Mouse (Mus musculus) layer of hippocampus, postnatal 25 days (tissue): ENCODE data around the gene Cntd1. TPM values are rescaled to one million over a fixed set of nuclear protein-coding genes. Genes with fewer than 3 reads are reported as not detected.

Source experiments
- DNase-seq, 2 experiments: peaks; one replicate each; pipeline ENCODE4 v3.0.0; 2022; ENCODE audit warnings: mixed read lengths in 2 of 2, low spot score in 1 of 2; ENCODE audit errors: extremely low spot score in 1 of 2
- total RNA-seq, 2 experiments: library from RNA; stranded (reverse); gene quantifications; 2 replicates each; pipeline ENCODE4 v1.2.3; 2021

Gene Cntd1
- total RNA-seq, 2 experiments from 2014 or later = 0.25 to 0.35 TPM

DNA sequence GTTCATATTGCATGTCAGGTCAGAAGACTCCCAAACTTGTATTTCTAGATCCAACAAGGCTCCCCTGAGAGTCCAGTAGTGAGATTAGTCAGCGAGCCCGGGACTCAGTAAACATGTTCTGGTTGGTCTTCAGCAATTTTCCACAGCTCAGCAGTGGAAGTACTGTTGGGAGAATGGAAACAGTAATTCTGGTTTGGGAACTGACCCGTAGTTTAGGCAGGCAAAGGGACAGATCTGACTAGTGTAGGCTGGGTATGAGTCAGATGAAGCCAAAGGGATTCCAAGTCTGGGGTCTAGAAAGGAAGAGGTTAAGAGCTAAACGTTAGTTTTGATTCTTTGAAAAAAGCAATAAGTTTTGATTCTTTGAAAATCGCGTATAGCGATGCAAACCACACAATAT, 25.9 kb upstream of the Cntd1 start:
- no peak for DNase-seq

GRCm38 (mm10) chr11:101253613-101254389, 25.0 kb upstream of the Cntd1 start, which contains the start of gene Vps25:
Gene Vps25 (plus strand): TSS chr11:101253707.
- DNase-seq = peak; percentile 71 to 77

DNA sequence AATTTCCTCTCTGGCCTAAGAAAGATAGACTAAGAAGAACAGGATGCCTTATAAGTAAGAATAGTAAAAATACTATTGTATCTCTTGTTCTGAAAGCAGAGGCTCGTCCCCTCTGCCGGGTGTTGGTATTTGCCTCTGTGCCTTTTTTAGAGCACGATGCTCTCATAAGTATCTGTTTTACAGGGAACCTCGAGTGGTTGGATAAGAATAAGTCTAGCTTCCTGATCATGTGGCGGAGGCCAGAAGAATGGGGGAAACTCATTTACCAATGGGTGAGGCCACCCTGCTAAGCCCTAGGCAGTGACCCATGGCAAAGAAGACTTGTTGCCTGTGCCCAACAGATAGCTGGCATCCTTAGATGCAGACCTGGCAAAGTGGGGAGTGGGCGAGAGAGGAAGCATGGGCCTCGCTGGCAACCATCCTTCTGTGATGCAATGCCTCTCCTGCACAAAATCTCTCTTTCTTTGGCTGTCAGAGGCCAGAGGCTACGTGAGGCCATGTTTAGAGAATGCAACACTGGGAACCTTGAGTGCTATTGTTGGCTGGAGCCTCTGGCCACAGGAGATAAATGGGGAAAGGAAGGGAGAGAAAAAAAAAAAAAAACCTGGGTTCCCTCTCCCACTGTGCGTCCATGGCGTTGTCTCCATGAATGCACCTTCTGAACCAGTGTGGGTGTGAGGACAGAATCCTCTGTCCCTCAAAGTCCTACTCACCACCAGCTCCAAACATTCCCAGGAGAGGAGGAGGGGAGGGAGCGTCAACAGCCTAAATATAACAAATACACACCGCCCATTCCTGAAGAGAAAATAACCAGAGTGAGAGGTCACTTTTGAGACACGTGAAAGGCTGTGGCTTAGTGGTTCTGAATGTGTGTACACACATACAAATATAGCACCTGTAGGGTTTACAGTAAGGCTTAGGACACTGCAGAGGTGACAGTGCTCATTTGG, 22.7 kb upstream of the Cntd1 start:
- no peak for DNase-seq

- peak; percentile 42 to 49 for DNase-seq
These were observed 19.5 kb upstream of the Cntd1 start for GRCm38 (mm10) chr11:101259261-101259712.

- DNase-seq = no peak
These were observed 18.6 kb upstream of the Cntd1 start, which contains the start of gene Wnk4 for GRCm38 (mm10) chr11:101259948-101260825. Gene Wnk4 (plus strand): TSS chr11:101260567.

- no peak for DNase-seq
These were observed 17.9 kb upstream of the Cntd1 start for GRCm38 (mm10) chr11:101260826-101261380.

GRCm38 (mm10) chr11:101262272-101262967, 16.4 kb upstream of the Cntd1 start:
- DNase-seq = no peak

DNA sequence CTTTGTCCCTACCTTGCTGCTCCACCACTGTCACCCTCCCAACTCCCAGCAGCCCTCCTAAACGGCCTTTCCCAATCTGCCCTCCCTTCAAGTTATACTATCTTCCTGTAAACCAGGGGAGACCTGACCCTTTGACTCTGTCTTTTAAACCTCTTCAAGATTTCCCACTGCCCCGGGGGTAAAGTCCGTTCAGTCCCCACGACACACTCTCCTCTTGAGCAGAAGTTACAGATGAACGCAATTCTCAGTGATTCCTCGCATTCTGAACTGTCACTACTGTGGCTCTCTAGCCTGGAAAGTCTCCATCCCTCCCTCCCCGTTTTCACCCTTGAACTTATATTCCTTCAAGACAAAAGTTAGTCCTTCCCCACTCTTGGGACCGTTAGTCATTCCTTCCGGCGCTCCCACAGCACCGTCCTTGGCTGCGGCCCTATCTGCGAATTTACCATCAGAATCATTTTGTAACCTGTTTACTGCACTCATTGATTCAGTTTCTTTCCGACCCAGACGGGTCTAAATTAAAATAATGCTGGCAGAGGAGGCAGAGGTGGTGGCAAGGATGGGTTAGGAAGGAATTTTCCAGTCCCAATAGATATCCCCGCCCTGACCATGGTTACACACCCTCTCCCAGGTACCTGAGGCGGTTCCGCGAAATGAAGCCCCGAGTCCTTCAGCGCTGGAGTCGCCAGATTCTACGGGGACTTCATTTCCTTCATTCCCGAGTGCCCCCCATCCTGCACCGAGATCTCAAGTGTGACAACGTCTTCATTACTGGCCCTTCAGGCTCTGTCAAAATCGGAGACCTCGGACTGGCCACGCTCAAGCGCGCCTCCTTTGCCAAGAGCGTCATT, 15.4 kb upstream of the Cntd1 start:
- no peak for DNase-seq

GRCm38 (mm10) chr11:101263989-101264280, 14.9 kb upstream of the Cntd1 start:
- no peak for DNase-seq

DNA sequence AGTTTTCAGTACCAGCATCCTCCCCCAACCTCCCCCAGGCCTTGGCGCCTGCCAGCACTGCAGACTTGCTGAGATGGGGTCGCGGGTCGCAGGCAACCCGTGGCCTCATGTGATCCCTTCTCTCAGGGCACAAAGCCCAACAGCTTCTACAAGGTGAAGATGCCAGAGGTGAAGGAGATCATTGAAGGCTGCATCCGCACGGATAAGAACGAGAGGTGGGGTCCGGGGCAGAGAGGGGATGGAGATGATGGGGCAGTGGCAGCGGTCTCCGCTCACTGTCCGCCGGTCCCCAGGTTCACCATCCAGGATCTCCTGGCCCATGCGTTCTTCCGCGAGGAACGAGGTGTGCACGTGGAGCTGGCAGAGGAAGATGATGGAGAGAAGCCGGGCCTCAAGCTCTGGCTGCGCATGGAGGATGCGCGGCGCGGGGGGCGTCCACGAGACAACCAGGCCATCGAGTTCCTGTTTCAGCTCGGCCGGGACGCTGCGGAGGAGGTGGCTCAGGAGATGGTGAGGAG, 13.8 kb upstream of the Cntd1 start:
- DNase-seq = no peak

GRCm38 (mm10) chr11:101265906-101266305, 12.9 kb upstream of the Cntd1 start:
- DNase-seq = no peak

GRCm38 (mm10) chr11:101269577-101270116, 9.2 kb upstream of the Cntd1 start:
- no peak for DNase-seq

GRCm38 (mm10) chr11:101272446-101272845, 6.4 kb upstream of the Cntd1 start:
- DNase-seq = no peak

- DNase-seq = no peak
These were observed 3.5 kb upstream of the Cntd1 start for GRCm38 (mm10) chr11:101275309-101275708.

DNA sequence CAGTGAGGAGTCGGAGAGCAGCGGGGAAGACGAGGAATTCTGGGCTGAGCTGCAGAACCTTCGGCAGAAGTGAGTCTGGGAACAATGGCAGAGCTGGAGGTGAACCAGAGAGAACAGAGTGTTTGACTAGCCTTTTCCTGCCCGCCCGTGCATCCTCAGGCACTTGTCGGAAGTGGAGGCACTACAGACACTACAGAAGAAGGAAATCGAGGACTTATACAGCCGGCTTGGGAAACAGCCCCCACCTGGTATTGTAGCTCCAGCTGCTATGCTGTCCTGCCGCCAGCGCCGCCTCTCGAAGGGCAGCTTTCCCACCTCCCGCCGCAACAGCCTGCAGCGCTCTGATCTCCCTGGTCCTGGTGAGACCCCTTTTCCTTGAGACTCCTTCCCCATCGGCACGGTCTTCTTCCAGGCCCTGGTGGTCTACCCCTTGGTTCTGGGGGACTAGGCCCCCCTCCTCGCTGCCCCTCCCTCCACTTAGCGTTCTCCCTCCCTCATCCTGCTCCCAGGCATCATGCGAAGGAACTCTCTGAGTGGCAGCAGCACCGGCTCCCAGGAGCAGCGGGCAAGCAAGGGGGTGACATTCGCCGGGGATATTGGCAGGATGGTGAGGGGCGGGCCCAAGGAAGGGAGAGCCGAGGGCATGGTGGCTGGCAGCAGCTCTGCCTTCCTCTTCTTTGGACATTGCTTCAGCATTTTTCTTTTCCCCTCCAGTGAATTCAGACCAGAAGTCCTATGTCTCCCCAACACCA, 2.3 kb upstream of the Cntd1 start:
- no peak for DNase-seq

- no peak for DNase-seq
These were observed 1.2 kb upstream of the Cntd1 start for GRCm38 (mm10) chr11:101277381-101278222.
